Mouse (Mus musculus) skeletal muscle tissue, adult 2 months (tissue): ENCODE data around the gene Tut7.
"Not testable (repeated sequence)": the region's sequence is repeated elsewhere in the genome, so short reads cannot be mapped to it uniquely, and the experiment has no call there.

Experiments used
- DNase-seq: peaks from one replicate; pipeline ENCODE4 v3.0.0-alpha.2; 2012; ENCODE audit warnings: low read depth, low spot score

Tut7 gene

DNA sequence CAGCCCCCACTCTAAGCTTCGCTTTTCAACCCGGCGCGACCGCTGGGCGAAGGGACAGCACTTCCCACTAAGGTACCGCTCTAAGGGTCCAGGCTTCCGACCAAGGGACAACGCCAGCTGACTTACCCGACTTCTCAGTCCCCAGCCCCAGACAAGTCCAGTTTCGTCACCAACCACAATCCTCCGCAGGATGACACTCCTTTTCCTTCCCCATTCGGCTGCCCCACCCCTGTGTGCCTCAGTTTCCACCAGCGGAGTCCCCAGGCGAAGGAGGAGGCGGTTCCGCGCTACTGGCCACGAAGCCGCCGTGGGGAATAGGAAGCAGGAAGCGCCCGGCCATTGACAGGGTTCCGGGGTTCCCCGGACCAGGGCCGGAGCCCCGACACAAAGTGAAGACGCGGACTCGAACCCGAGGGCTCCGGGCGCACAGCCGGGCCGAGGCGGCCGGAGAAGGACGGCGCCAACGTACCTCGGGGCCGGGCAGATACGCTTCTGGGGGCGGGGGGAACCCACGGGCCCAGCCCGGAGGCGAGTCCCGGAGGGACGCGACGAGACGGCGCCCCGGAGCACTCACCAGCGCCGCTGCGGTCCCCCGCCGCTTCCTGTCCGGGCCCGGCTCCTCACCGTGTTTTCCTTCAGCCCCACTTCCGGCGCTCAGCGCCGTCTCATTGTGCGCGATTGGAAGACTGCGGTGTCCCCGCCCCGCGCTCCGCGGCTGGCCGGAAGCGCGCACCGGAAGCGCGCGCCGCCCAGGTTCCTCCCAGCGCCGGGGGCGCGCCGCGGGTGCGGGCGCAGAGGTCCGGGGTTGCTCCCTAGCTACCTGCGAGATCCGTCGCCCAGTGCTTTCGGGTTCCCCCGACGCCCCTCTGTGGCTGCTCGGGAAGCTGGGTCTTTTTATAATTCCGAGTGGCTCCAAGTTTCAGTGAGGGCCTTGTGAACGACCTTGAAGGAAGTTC is at the start of gene Tut7:
TSS of gene Tut7 (minus strand) at position 641 of the 956 bp plus-strand sequence.
- DNase-seq = peak; percentile 93

DNA sequence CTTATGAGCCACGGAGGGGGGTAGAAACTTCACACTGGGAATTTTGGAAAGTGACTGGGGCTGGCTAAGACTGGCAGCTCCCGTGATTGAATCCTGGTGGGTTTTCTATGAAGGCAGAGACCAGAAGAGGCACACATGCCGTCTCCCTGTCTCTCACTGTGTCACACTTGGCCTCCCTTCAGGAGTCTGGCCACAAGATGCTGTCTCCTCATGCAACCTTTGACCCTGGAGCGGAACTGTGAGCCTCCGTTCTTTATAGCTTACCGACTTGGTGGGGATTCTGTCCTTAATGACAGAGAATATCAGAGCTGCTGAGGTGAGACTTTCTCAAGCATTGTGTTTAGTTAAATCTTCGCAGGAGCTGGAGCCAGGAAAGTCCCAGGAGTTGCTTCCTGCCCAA is 49.5 kb upstream of the Tut7 start:
- DNase-seq = no peak

DNA sequence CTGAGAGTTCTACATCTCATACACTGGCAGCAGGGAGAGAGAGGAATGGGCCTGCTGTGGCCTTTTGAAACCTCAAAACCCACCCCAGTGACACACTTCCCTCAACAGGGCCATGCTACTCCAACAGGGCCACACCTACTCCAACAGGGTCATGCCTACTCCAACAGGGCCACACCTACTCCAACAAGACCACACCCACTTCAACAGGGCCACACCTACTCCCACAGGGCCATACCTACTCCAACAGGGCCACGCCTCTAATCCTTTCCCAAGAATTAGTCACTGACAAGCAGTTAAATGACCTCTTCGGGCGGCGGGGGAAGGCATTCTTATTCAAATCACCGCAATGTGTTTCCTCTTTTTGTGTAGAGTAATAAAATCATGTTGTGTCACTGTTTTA is 47.1 kb upstream of the Tut7 start:
- DNase-seq = no peak

DNA sequence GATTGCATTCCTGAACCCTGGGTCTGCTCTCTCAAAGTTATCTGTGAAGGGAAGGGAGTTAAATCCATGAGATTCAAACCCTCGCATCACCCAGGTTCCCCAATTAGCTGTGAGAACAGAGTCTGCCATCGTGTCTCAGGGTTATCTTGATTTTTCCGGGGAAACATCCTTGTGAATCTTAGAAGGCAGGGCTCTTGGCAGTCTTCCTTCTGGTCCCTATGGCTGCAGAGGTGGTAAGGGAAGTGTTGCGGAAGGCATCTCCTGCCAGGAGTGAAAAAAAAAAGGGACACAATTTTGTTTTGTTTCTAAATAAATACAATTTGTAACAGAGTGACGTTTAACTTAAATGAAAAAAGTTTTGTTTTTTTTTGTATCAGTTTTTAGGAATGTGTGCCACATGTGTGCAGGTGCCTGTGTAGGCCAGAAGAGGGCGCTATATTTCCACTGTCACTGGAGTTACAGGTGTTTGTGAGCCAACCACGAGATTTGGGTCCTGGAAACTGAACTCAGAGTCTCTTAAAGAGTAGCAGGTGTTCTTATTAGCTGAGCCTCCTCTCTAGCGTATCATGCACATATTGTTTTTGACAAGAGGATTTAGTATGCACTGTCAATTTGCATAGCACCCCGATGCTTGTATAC is 45.2 kb upstream of the Tut7 start:
- DNase-seq = no peak

DNA sequence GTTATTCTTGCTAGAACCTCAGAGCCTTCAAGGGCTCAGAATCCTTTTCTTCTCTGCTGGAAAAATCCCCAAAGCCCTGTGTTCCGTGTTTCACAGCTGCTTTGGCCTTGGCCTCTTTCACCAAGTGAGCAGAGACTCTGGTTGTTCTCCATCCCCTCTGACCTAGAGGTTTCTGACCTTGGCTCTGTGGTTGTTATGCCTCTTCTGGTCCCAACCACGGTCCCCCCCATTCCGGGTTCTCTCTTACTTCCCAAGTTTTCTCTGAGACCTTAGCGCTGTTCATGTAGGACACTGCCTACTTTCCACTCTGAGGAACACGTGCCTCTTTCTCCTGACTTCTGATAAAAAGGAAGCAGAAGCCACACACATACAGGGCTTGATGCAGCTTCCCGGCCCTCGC is 44.2 kb upstream of the Tut7 start:
- DNase-seq = no peak

DNA sequence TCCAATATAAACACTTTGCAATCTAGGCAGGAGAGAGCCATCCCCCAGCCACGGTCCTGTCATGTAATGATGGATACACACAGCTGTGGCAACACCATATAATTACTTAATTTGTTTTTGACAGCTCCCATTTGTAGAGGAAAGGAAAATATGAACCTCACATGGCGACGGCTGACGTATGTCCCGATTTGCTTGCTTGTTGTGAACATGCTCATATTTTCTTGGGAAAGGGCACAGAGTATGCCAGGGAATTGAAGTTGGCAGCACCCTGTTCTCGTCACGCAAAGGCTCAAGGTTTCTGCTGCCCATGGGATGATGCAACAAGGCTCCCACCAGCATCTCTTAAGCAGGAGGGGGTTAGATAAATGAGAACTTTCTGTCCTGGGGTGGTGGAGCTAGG is 36.6 kb upstream of the Tut7 start:
- peak; percentile 54 for DNase-seq

DNA sequence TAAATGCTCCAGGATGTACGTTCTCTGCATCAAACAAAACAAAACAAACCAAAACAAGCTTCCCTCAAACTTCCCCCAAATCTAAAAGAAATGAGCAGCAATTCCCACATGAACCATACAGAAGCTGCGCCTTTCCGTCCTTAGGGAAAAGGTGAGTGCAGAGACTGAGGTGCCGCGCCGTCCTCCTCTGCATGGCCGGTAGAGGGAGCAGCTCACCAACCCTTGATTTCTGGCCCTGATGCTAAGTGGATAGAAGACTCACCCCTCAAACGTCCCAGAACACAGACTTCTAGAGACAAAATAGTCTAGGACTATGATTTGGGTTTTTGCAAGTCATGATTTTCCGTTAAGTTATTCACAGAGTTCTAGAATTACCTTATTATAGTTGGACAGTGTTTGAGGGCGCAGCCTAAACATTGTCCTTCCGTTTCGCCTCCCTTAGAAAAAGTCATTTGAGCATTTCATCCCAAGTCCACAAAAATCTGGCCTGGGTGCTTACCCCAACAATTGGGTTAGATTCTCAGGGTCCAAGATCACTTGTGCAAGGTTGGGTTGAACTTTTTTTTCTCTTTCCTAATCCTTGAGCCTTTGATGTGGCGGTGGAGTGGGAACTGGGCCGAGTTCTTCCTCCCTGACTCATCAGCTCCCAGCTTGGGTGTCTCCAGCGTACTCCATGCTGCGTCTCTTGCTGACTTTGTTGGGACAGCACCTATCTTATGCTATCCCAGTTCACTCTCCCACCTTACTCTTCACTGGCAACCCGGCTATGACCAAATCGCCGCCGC is 33.5 kb upstream of the Tut7 start:
- peak; percentile 54 for DNase-seq

DNA sequence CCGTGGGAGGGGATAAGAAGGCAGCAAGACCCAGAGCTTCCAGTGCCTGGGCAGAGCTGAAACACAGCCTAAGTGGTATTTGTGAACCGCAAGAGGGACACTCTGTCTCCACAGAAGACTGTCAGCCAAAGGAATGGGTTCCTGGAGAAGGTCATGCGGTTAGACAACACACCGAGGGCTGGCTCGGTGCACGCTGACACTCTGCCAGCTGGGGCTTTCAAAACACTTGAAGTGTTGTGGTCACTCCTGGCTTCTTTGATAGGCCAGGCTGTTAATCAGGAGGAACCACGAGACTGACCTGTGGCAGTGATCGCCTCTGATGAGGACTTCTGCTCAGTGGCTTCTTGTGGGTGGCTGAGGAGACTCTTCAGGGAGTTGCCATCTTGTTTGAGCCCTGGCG is 30.5 kb upstream of the Tut7 start:
- peak; percentile 74 for DNase-seq

DNA sequence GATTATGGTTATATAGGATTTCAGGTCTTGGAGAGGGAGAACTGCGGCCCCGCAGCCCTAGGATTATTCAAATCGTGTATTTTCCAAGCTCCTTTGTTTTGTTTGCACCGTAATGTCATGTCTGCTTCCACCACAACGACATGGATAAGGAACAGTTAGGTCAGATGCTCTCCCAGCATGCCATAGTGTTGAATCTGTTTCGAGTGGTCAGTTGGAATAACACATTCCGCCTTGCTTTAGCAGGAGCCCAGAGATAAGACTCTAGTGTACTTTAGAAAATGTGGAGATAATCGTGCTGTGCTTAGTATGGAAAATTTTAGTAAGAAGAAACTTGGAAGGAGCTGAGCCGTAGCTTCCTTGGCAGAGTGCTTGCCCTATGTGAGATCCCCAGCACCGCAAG is 27.4 kb upstream of the Tut7 start:
- DNase-seq = no peak

DNA sequence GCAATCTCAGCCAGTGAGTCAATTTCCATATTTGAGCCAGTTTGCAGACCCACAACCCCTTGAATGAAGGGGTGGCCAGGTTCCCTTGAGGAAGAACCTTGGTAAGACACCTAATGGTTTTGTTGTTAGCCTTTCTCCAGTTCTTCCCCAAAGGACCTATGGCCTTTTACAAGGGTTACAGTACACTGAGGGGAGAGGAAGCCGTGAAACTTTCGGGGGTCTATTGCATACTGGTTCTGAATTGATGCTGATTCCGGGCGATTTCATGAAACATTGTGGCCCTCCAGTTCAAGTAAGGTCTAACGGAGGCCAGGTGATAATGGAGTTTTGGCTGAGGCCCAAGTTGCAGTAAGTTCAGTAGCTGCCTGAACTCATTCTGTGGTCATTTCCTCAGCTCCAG is 21.7 kb upstream of the Tut7 start:
- DNase-seq = no peak

DNA sequence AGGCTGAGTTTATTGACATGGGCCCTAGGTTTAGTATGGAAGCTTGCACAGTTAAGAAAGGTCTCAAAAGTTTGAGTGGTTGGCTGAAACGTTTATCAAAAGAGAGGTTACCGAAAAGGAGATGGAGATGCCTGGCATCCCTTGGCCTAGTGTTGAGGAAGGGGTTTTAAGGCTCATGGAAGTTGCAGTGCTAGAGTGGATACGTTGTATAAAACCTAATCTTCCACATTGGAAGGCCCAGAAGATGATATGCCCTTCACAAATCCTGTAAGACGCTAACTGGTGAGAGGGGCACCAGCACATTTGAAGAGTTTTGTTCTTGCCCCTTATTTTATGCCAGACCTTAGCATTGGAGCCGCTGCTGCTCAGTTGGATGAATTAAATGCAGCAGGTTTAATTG is 21.0 kb upstream of the Tut7 start:
- no peak for DNase-seq

DNA sequence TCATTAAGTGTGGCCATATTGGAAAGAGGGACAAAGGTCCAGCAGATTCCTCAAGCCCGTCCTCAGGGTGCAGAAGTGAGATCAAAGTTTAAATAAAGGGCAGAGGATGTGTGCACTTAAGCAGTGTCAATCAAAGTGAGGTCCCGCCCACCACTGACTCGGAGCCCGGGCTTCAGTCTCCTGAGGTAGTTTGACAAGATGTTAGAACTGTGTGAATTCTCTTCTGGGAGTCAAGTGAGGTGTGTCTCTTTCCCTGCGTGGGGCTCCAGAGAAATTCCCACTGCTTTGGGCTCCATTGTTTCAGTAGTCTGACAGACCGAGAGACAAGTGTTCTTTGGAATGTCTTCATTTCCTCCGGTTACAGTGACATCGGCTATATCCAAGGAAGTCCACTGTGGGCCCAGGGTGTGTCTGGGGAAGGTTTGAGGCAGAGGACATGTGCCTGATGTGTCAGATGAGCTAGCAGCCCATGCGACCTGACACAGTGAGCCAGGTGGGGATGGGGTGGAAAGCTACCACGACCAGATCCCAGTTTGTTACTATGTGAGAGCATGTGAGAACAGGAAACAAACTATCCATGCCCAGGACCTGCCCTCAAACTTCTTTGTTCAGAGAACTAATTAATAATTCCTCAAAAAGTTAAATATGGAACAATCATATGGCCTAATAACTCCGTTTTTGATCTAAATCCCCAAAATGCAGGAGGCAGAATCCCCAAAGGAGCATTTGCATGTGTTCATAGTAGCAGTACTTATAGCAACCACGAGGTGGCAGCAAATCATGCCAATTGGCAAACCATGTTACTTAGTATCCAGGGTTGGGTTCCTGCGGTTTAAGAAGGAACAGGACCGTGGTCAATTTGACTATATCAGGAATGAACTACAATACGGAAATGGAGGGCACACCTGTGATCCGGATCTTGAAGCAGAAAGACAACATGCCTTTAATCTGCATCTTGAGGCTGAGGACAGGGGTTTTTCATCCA is 19.6 kb upstream of the Tut7 start:
- DNase-seq = peak; percentile 76

DNA sequence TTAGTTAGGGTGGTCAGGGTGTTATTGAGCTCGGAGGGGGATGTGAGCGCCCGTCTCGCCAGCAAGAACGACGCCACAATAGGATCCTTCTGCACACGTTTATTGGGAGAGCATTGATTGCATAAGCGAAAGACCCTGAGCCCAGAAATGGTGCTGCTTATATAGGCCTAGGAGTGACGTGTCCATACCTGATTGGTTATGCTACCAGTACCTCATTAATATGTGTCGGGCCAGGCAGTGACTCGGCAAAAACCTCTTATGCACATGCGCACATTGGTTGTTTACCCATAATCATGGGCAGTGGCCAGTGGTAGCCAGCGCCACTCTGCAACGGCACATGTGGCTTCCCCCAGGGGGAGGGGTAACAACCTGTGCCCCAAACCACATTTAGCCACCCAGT is 18.8 kb upstream of the Tut7 start:
- DNase-seq = not testable (repeated sequence)

DNA sequence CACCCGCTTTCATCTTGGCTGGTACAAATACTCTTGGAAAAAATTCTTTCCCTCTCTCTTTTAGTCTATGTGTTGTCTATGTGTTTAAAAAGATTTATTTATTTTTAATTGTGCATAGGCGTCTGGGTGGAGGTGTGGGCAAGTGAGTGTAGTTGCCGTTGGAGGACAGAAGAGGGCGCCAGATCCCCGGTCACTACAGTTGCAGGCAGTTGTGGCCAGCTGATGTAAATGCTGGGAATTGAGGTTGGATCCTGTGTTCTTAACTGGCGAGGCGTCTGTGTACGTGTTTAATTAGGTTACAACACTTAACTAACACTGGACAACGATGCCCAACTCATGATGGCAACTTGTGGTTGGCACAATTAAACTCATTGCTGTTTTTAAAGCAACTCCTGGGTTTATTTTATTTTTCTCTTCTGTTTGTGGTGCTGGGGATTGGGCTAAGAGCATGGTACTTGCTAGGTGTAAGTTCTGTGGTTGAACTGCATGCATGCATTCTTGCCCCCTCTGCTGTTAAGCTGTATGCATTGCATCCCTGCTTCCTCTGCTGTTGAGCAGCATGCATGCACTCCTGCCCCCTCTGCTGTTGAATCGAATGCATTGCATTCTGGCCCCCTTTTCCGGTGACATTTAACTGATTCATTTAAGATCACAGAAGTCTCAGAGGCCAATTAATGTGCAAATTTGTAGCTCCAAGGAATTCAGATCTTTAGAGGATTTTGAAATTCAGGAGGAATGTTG is 17.7 kb upstream of the Tut7 start:
- DNase-seq = peak; percentile 78

DNA sequence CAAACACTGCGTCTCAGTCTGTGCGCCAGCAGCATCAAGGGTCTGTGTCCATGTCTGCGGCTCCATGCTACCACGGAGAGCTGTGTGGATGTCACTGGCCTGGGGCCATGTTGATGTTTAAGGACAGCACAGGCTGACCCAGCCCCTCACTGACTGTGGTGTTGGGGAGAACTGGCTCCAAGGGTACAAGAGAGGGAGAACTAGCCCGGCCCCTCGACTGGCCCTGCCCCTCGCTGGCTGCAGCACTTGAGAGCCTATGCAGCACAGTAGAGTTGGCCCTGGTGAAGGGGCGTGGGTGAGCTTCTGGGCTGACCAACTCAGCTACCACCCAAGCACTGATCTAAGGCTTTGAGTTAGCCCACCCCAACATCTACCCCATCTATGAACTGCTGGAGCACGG is 16.4 kb upstream of the Tut7 start:
- DNase-seq = no peak

DNA sequence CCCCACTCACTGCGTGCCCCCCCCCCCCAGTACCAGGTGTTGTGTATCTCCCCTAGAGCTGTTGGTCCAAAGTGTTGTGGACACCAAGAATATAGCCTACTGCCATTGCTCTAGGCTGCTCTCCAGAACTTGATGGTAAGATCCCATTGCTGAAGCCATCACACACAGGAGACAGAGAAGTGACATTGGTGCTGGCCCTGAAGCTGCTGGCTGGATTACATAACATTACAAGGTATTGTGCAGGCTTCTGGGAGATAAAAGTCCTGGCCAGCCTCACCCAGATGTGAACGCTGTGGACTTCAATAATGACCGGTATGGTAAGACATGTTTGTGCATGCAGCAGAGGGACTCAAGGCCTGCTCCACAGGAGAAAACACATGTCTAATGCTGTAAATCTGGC is 15.5 kb upstream of the Tut7 start:
- DNase-seq = no peak

DNA sequence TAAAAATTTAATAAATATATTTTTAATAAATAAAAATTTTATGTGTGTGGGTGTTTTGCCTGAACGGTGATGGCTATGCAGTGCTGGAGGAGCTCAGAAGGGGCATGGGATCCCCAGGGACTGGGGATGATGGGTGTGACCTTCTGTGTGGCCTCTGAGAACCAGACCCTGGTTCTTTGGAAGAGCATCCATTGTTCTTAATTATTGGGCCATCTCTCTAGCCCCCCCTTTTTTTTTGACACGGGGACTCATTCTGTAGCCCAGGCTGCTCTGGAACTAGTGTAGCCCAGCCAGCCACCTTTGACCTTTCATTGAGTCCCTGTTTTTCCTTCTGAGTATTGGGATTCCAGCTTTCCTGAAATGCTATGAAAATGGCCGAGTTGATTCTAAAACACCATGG is 13.9 kb upstream of the Tut7 start:
- DNase-seq = no peak

DNA sequence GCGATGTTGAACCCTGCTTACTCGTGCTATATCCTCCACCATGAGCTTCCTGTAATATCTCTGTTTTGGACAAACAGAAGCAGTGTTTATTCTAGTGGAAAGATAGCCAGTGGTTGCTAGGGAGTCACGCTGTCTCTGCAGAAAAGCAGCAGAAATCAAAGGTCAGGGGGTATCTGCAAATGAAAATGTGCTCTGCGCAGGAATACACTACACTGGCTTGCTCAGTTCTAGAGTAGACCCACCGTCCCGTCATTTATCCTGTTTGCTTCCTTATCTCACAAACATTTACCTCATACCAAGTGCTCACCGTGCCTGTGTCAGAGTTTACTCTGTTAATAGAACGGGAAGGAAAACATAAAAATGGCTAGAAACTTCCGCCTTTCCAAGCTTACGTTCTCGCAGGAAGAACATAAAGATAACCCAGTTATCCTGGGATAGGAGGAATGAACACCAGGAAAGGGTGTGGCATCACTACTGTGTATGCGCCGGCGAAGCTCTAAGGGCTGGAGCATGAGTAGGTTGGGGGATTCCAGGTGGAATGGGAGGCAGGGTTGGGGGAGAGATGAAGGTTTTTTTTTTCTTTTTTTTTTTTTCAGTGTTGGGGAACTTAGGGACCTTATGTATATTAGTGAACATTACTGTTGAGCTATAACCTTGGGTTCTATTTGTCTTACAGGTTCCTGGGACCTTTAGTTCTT is 13.3 kb upstream of the Tut7 start:
- no peak for DNase-seq

DNA sequence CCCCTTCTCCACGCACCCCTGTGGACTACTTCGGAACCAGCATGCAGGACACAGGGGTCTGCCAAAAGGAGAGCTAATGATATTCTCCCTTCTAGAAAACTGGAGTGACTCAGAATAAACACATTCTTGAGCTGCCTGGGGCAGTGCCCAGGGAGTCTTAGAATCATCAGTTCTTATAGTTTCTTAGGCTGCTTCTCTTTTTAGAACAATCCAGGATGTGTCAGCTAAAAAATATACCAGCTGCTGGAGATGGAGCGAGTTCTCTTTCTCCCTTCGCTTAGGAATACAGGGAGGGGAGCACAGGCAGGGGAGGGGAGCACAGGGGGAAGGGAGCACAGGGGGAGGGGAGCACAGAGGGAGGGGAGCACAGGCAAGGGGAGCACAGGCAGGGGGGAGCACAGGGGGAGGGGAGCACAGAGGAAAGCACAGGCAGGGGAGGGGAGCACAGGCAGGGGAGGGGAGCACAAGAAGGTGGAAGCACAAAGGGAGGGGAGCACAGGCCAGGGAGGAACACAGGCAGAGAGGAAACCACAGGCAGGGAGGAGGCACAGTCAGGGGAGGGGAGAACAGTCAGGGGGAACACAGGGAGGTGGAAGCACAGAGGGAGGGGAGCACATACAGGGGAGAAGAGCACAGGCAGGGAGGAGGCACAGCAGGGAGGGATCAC is 12.0 kb upstream of the Tut7 start:
- DNase-seq = no peak
